Mouse (Mus musculus): ENCODE data around the gene Hist1h4c.
"Not testable (repeated sequence)": the region's sequence is repeated elsewhere in the genome, so short reads cannot be mapped to it uniquely, and the experiment has no call there.

Gene Hist1h4c

DNA sequence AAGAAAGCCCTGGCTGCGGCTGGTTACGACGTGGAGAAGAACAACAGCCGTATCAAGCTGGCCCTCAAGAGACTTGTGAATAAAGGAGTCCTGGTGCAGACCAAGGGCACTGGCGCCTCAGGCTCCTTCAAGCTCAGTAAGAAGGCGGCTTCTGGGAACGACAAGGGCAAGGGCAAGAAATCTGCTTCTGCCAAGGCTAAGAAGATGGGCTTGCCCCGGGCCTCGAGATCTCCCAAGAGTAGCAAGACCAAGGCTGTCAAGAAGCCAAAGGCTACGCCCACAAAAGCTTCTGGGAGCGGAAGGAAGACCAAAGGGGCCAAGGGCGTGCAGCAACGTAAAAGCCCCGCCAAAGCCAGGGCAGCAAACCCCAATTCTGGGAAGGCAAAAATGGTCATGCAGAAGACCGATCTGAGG lies 2.2 kb downstream of the Hist1h4c start:
- no peak for DNase-seq (ENCODE audit: low read depth, low spot score)

GRCm38 (mm10) chr13:23695514-23695913 lies 2.7 kb downstream of the Hist1h4c start, which contains the start of gene Hist1h1t:
Gene Hist1h1t (plus strand): TSS chr13:23695814.
- no peak for DNase-seq (ENCODE audit: low read depth, low spot score)

GRCm38 (mm10) chr13:23694956-23695355 lies 3.3 kb downstream of the Hist1h4c start:
- DNase-seq (ENCODE audit: low read depth, low spot score): no peak

- DNase-seq (ENCODE audit: low read depth, low spot score): no peak
These were observed 4.3 kb downstream of the Hist1h4c start for GRCm38 (mm10) chr13:23693856-23694440.

- DNase-seq (ENCODE audit: low read depth, low spot score): no peak
These were observed 8.8 kb downstream of the Hist1h4c start for GRCm38 (mm10) chr13:23689459-23689858.

DNA sequence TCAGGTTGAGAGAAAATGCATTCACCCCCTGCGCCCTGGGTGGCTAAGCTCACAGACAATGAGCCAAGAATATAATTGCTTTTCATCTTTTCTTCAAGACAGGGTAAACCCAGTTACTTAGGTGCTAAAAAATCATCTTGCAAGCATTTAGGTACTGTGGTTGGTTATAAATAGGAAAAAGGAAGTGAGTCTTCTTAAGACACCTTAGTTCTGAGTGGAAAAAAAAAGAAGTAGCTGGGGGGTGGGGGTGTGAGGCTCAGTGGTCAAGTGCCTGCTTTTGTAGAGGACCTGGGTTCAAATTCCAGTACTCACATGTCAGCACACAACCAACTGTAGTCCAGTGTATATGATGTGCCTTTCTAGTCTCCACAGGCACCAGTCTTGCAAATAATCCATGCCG lies 9.3 kb downstream of the Hist1h4c start:
- DNase-seq (ENCODE audit: low read depth, low spot score): no peak

GRCm38 (mm10) chr13:23687907-23688306 lies 10.3 kb downstream of the Hist1h4c start:
- no peak for DNase-seq (ENCODE audit: low read depth, low spot score)

GRCm38 (mm10) chr13:23687181-23687580 lies 11.1 kb downstream of the Hist1h4c start:
- no peak for DNase-seq (ENCODE audit: low read depth, low spot score)

DNA sequence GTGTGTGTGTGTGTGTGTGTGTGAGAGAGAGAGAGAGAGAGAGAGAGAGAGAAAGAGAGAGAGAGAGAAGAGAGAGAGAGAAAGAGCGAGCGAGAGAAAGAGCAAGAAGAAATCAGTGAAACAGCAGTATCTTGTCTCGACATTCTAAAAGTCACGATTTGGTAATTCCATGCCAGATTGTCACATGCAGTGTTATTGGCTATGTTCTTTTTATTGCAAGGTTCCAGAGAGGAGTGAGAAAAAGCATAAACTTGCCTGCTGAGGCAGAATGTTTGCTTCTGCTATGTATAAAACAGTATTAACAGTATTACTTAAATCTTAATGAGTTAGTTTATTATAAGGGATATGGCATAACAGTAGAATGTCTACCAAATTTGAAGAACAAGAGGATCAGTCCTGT lies 12.3 kb downstream of the Hist1h4c start:
- DNase-seq (ENCODE audit: low read depth, low spot score): no peak

- no peak for DNase-seq (ENCODE audit: low read depth, low spot score)
These were observed 13.0 kb downstream of the Hist1h4c start for GRCm38 (mm10) chr13:23685121-23685861.

GRCm38 (mm10) chr13:23684295-23684945 lies 13.8 kb downstream of the Hist1h4c start:
- peak; percentile 76 for DNase-seq (ENCODE audit: low read depth, low spot score)

DNA sequence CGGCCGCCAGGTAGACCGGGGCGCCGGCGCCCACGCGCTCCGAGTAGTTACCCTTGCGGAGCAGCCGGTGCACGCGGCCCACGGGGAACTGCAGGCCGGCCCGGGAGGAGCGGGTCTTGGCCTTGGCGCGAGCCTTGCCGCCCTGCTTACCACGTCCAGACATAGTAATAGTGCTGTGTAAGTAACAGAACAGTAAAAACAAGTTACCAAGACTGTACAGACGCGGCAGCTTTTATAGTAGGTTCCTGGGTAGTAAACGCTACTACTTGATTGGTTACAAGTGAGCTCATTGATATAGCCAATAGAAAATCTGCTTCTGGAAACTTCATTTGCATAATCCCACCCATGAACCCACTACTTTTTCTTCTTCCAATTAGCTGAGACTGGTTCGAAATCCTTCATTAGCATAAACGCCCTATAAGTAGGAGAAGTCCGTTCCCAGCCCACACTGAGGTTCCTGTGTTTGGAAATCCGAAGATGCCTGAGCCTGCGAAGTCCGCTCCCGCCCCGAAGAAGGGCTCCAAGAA lies 14.4 kb downstream of the Hist1h4c start, which contains the start of the genes Hist1h2ac and Hist1h2bc:
Gene Hist1h2ac (minus strand): TSS at position 194 of the 527 bp plus-strand sequence.
Gene Hist1h2bc (plus strand): TSS at position 445 of the 527 bp plus-strand sequence.
- DNase-seq (ENCODE audit: low read depth, low spot score): peak; percentile 97

- DNase-seq (ENCODE audit: low read depth, low spot score): not testable (repeated sequence)
These were observed 15.1 kb downstream of the Hist1h4c start for GRCm38 (mm10) chr13:23682947-23683754.

DNA sequence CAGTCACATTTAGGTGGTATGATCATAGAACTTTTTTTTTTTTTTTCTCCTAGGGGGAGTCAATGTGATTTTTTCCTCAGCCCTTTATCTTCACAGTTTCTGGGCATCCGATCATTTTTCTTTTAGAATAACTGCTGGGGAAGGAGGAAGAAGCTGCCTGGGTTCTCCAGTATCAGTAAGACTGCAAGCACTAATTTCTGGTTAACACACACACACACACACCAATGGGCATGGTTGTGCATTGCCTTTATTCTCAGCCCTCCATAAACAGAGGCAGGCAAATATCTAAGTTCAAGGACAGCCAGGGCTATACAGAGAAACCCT lies 15.7 kb downstream of the Hist1h4c start:
- DNase-seq (ENCODE audit: low read depth, low spot score): no peak

GRCm38 (mm10) chr13:23681990-23682582 lies 16.2 kb downstream of the Hist1h4c start:
- DNase-seq (ENCODE audit: low read depth, low spot score): no peak

DNA sequence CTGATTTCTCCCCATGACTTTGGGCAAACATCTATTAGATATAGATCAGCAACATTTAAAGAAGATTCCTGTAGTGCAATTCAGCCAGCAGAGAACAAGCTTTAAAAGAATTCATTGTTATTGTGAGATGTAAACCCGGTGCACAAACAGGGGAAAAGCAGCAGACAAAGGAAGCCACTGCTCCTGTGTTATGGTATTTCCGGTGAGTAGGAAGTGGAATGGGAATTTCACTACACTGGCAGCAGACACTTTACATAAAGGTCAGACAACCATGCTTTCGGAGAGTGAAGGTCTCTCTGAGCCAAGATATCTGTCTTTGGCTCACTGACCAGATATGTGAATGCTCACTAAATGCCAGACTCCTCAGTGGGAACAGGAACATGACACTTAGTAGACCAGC lies 35.7 kb downstream of the Hist1h4c start:
- no peak for DNase-seq (ENCODE audit: low read depth, low spot score)

- DNase-seq (ENCODE audit: low read depth, low spot score): no peak
These were observed 38.5 kb downstream of the Hist1h4c start for GRCm38 (mm10) chr13:23659636-23660366.

All from skeletal muscle tissue, adult 2 months (tissue).